Mouse (Mus musculus) intestine, embryonic 16.5 days (tissue): ENCODE data around the gene Pamr1. TPM values are rescaled to one million over a fixed set of nuclear protein-coding genes. Genes with fewer than 3 reads are reported as not detected.

Source experiments
- ATAC-seq: fragments of 200-750 bp; cut with Nextera tagmentation; 2 replicates; pipeline ENCODE4 v1.8.0; 2017; ENCODE audit warnings: moderate TSS enrichment, moderate library complexity
- H3K27ac ChIP-seq: fragments of 300-500 bp; sonication (generic); 2 replicates; pipeline ENCODE4 v1.5.1; 2014; ENCODE audit warnings: mild to moderate bottlenecking, low read length
- H3K27me3 ChIP-seq: fragments of 300-500 bp; sonication (generic); replicated peaks from 2 replicates; pipeline ENCODE4 v1.6.1; 2014; ENCODE audit warnings: low read length, control low read depth, mixed read lengths; ENCODE audit not compliant: control insufficient read depth, insufficient read depth
- H3K36me3 ChIP-seq: fragments of 300-500 bp; sonication (generic); 2 replicates; pipeline ENCODE4 v1.6.1; 2014; ENCODE audit warnings: low read length, control low read depth; ENCODE audit not compliant: control insufficient read depth, insufficient read depth
- H3K4me1 ChIP-seq: fragments of 300-500 bp; sonication (generic); 2 replicates; pipeline ENCODE4 v1.6.1; 2014; ENCODE audit warnings: low read length, control low read depth, mixed read lengths; ENCODE audit not compliant: control insufficient read depth, insufficient read depth
- H3K4me2 ChIP-seq: fragments of 300-500 bp; sonication (generic); 2 replicates; pipeline ENCODE4 v1.6.1; 2014; ENCODE audit warnings: low read depth, low read length, control low read depth
- H3K4me3 ChIP-seq: fragments of 300-500 bp; sonication (generic); 2 replicates; pipeline ENCODE4 v1.5.1; 2014; ENCODE audit warnings: mild to moderate bottlenecking, low read length
- H3K9ac ChIP-seq: fragments of 300-500 bp; sonication (generic); 2 replicates; pipeline ENCODE4 v1.6.1; 2014; ENCODE audit warnings: low read depth, low read length
- H3K9me3 ChIP-seq: fragments of 300-500 bp; sonication (generic); 2 replicates; pipeline ENCODE4 v1.6.1; 2016; ENCODE audit warnings: low read length, control low read depth; ENCODE audit not compliant: control insufficient read depth
- WGBS: fragments of 180-500 bp; shearing (Covaris S2); extraction: QIAGEN DNeasy Blood & Tissue Kit; methylation state at CpG from one replicate; pipeline ENCODE4 v1.1.7; 2014; 5-methylcytosine and 5-hydroxymethylcytosine counted together
- polyA plus RNA-seq: library from polyadenylated mRNA; unstranded; fragments of >200 nt; fragmentation: Nextera tagmentation; extraction: Ambion mirVana; gene quantifications from 2 replicates; pipeline ENCODE4 v1.2.1, GENCODE M21; 2015

The Pamr1 gene
- polyA plus RNA-seq, 1 experiment from 2014 or later, result 39.4 TPM

- ATAC-seq, result no peak
- no peak overlapping the region for H3K4me2 ChIP-seq
- H3K27ac ChIP-seq, result no peak overlapping the region; the same call in 1 of the 2 replicates
- no peak overlapping the region for H3K9ac ChIP-seq
- no peaks in the 10 kb centered on the region for H3K27me3 ChIP-seq
- peaks cover 12% of the 10 kb centered on the region for H3K4me1 ChIP-seq
- H3K36me3 ChIP-seq, result no peaks in the 10 kb centered on the region
- WGBS, result 59% methylated on average over 6 of the region's 6 CpGs
- H3K4me3 ChIP-seq, result no peak overlapping the region
- no peaks in the 10 kb centered on the region for H3K9me3 ChIP-seq
These were observed 5.7 kb upstream of the Pamr1 start for GRCm38 (mm10) chr2:102543961-102544719.

GRCm38 (mm10) chr2:102550910-102551582 is 1.2 kb downstream of the Pamr1 start:
- no peaks in the 10 kb centered on the region for H3K27me3 ChIP-seq
- WGBS, result 18% methylated on average over 6 of the region's 6 CpGs
- H3K9ac ChIP-seq, result peak overlapping the region; percentile 62
- H3K27ac ChIP-seq, result peak overlapping the region; percentile 78
- H3K9me3 ChIP-seq, result no peaks in the 10 kb centered on the region
- H3K4me1 ChIP-seq, result peaks cover 24% of the 10 kb centered on the region
- ATAC-seq, result peak; percentile 86
- H3K36me3 ChIP-seq, result no peaks in the 10 kb centered on the region
- H3K4me2 ChIP-seq, result peak overlapping the region; percentile 73
- H3K4me3 ChIP-seq, result peak overlapping the region; percentile 56

DNA sequence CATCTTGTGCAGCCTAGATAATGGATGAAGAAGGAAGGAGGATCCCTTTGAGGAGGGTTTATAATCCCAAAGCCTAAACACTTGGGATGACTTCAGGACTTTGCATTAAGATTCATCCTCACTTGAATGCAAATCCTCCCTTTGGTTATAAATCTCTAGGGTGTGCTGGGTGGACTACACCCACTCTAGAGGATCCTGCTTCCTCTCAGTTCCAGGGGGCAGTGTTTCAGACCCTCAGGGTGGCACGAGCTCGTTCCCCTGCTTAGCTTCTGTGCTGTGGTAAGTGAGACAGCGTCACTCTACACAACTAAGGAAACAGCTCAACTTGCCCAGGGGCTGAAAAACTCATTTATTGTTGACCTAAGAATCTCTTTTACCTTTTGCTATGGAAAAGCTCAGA is 1.8 kb downstream of the Pamr1 start:
- no peaks in the 10 kb centered on the region for H3K27me3 ChIP-seq
- H3K4me2 ChIP-seq, result peak overlapping the region; percentile 73
- peaks cover 24% of the 10 kb centered on the region for H3K4me1 ChIP-seq
- H3K9me3 ChIP-seq, result no peaks in the 10 kb centered on the region
- no peaks in the 10 kb centered on the region for H3K36me3 ChIP-seq
- H3K27ac ChIP-seq, result peak overlapping the region; percentile 78
- 21% methylated on average over 3 of the region's 3 CpGs for WGBS
- peak; percentile 27 for ATAC-seq
- no peak overlapping the region; the same call in 1 of the 2 replicates for H3K4me3 ChIP-seq
- H3K9ac ChIP-seq, result no peak overlapping the region; the same call in 1 of the 2 replicates

DNA sequence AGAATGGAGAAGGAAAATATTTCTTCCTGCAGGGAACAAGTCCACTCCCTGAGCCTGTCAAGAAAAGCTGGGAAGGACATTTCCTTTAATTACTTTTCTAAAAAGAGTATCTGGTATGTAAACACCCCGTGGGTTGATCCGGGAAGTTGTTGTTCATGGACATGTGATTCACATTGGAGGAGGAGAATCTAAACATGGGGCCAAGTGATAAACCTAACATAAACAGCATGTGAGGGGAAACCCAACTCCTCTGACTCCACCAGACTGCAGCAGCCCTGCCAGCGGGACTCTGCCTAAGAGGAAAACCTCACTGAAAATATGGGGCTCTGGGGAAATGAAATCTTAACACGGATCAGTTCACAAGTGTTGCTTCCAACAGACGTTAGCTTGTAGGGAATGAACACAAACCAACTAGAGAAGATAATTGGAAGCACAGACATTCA is 2.3 kb downstream of the Pamr1 start:
- Histone ChIP-seq H3K4me3 (no peak overlapping the region), H3K9me3 (no peaks in the 10 kb centered on the region), H3K36me3 (no peaks in the 10 kb centered on the region), H3K27me3 (no peaks in the 10 kb centered on the region), H3K4me1 (peaks cover 24% of the 10 kb centered on the region), H3K9ac (no peak overlapping the region), H3K4me2 (peak overlapping the region; percentile 73), H3K27ac (peak overlapping the region; percentile 78)
- ATAC-seq, result peak; percentile 38
- 13% methylated on average over 5 of the region's 5 CpGs for WGBS

DNA sequence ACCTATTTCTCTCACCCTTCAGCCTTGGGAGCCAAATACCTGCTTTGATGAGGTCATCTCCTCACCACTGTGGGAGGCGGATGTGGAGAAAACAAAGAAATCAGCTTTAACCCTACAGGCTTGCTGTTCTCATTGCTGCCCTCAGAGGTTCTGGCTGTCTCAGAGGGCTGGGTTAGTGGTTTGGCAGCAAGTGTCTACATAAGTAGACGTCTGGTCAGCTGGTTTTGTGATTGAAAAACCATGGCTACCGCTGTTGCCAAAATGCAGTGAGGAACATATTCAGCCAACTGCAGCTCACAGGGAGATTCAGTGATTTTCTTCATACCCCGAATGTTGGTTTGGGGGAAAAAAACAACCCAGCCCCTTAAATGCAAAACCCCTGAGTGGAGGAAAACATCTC is 7.3 kb downstream of the Pamr1 start:
- no peak for ATAC-seq
- Histone ChIP-seq H3K27me3 (no peaks in the 10 kb centered on the region), H3K9ac (no peak overlapping the region), H3K4me1 (peaks cover 7% of the 10 kb centered on the region; the same call in 1 of the 2 replicates), H3K27ac (no peak overlapping the region), H3K36me3 (no peaks in the 10 kb centered on the region), H3K4me3 (no peak overlapping the region), H3K9me3 (no peaks in the 10 kb centered on the region), H3K4me2 (no peak overlapping the region)
- WGBS, result 75% methylated on average over 4 of the region's 4 CpGs

DNA sequence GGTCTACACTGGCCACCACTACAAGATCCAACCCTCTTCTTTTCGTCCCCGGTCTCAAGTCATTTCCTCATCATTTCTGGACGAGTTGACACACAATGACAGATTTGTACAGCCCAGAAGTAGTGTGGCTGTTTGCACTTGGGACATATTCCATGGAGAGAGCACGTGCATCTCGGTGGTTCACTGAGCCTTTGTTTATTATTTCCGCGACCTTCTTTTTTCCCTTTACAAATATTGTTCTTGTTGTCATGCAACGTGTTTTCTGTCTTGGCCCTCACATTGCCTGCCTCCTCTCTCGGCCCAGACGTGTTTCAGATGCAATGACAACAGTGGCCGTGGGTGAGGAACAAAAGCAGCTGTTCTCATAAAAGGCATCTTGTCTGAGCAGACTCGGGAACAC is 9.2 kb downstream of the Pamr1 start:
- no peaks in the 10 kb centered on the region for H3K27me3 ChIP-seq
- no peaks in the 10 kb centered on the region; the same call in 1 of the 2 replicates for H3K4me1 ChIP-seq
- 76% methylated on average over 12 of the region's 12 CpGs for WGBS
- ATAC-seq, result no peak
- no peak overlapping the region for H3K27ac ChIP-seq
- no peak overlapping the region for H3K9ac ChIP-seq
- no peaks in the 10 kb centered on the region for H3K9me3 ChIP-seq
- H3K4me3 ChIP-seq, result no peak overlapping the region
- no peaks in the 10 kb centered on the region for H3K36me3 ChIP-seq
- no peak overlapping the region for H3K4me2 ChIP-seq

DNA sequence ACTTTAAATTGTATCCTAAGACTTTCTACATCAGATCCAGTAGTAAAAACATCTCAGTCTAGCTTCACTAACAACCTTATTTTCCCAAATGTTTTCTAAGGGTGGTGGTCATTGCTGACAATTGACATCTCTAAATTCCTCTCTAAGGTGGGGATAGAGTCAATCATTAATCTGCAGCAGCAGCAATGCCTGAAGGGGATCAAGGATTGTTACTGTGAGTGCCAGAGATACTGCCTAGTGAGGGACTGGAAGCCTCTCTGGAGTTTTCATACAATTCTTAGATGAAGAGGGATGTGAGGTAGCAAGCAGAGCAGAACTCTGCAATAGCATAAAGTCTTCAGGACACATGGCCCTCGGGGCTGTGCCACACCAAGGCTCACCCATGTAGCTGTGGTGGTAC is 14.0 kb downstream of the Pamr1 start:
- Histone ChIP-seq H3K9me3 (no peaks in the 10 kb centered on the region), H3K4me1 (peaks cover 8% of the 10 kb centered on the region), H3K27me3 (no peaks in the 10 kb centered on the region), H3K4me2 (no peak overlapping the region), H3K9ac (no peak overlapping the region), H3K27ac (peak overlapping the region; percentile 10; the same call in 1 of the 2 replicates), H3K4me3 (no peak overlapping the region), H3K36me3 (no peaks in the 10 kb centered on the region)
- WGBS, result 73% methylated on average over 1 of the region's 1 CpGs
- ATAC-seq, result peak; percentile 56; the same call in 1 of the 2 replicates

DNA sequence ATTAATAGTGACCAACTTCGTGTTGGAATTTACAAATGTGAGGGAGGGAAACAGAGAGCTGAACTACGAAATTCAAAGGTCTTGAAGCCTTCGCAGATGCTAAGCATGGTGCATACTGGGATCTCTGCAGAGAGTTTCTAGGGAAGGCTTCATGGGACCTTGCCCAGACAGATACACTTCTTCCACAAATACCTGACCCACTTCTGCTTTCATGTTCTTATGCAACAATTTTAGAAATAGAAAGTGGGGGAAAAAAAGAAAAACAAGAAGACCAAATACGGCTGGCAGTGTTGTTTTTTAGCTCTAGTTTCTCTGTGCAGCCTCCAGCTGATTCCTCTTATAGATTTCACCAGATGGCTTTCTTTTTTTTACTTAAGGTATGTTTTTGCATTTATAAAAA is 29.4 kb downstream of the Pamr1 start:
- Histone ChIP-seq H3K4me1 (no peaks in the 10 kb centered on the region), H3K4me3 (no peak overlapping the region), H3K4me2 (no peak overlapping the region), H3K36me3 (no peaks in the 10 kb centered on the region), H3K9me3 (no peaks in the 10 kb centered on the region), H3K9ac (no peak overlapping the region), H3K27ac (no peak overlapping the region), H3K27me3 (no peaks in the 10 kb centered on the region)
- 76% methylated on average over 4 of the region's 4 CpGs for WGBS
- no peak for ATAC-seq

DNA sequence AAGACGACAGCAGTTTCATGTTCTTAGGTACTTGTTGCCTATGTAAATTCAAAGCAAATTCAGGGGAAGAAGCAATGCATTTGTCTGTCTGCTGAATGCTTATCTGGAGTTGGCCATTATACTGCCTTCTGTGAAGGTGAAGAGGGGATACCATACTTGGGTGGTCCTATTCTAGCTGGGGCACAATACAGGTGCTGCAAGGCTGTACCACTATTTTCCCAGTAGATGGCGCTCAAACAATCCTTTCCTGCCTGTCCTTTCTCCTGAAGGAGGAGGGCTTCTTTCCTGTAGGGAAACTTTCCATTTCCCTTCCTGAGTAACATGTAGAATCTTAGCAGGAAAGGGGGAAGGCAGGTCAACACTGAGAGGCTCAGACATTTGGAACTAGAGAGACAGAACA is 40.2 kb downstream of the Pamr1 start:
- H3K9me3 ChIP-seq, result no peaks in the 10 kb centered on the region
- H3K4me2 ChIP-seq, result no peak overlapping the region
- H3K9ac ChIP-seq, result no peak overlapping the region
- H3K27ac ChIP-seq, result no peak overlapping the region
- 0 out of 2 replicates have a peak, but pooled peaks cover 3% of the 10 kb centered on the region for H3K4me1 ChIP-seq
- no peak for ATAC-seq
- H3K27me3 ChIP-seq, result no peaks in the 10 kb centered on the region
- WGBS, result 47% methylated on average over 2 of the region's 2 CpGs
- no peaks in the 10 kb centered on the region for H3K36me3 ChIP-seq
- no peak overlapping the region for H3K4me3 ChIP-seq
